Mouse (Mus musculus) small intestine, adult 2 months (tissue): ENCODE data around the gene Adk.

Source experiments
- CTCF ChIP-seq: fragments of 200-500 bp; IDR thresholded peaks from 2 replicates; pipeline ENCODE4 v1.5.1; 2012; ENCODE audit warnings: low read depth, mild to moderate bottlenecking, control low read depth, inconsistent platforms, low read length, moderate library complexity, mixed read lengths; ENCODE audit not compliant: insufficient replicate concordance, insufficient read length; ENCODE audit errors: extremely low read depth
- POLR2A ChIP-seq: fragments of 200-500 bp; IDR thresholded peaks from 2 replicates; pipeline ENCODE4 v1.6.1; 2012; ENCODE audit warnings: low read depth, mild to moderate bottlenecking, control low read depth, inconsistent platforms, low read length, moderate library complexity

DNA sequence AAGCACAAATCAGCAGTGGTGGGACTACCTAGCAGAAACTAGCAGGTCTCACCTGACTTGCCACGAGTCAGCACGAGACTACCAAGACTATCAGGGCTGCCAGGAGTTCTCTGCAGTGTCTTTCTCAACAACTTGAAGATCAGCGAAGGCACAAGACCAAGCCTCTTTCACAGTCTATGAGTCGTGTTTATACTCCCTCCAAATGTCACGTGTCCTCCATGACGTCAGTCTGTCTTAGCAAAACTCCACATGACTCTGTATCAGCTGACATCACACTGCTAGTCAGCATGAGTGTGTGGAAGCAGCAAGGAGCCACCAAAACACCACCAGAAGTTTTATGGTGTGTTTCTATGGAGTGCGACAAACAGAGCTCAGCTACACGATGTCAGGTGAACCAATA is 215.9 kb downstream of the Adk start:
- TF ChIP-seq CTCF (no peak), POLR2A (no peak)
